Mouse (Mus musculus) forelimb bud, embryonic 11.5 days (tissue): ENCODE measurements around the gene Arrdc4.

Source experiments
- DNase-seq: peaks from one replicate; pipeline ENCODE4 v3.0.0-alpha.2; 2012; ENCODE audit warnings: low read depth, low spot score

Arrdc4 gene

DNA sequence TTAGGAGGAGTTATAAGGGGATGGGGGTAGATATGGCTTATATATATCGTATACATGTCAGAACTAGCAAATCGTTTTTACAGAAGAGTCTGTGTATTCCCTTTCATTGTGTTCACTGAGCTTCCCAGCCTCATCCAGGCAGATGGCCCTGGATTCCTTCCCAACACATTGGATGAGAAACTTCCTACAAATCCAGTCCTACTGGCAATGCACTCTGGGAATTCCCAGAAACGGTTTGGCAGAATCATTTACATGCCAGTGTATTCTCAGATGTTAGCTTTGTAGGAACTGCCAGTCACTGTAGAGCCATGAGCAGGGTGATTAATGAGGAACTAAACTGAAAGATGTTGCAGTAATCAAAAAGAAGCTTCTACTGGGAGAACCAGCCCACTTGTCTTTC, 36.6 kb downstream of the Arrdc4 start:
- no peak for DNase-seq

DNA sequence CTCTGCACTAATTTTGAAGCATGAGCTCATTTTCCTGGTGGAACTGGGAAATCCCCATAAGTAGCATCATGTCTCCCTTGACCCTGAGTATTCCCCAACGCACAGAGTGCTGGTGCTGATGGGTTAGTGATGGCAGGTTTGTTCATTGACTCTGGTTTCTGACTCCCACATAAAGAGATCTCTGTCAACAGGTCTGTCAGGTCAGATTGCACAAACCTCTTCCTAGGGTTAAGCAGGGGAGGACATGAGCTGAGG, 39.8 kb downstream of the Arrdc4 start:
- DNase-seq, result no peak

DNA sequence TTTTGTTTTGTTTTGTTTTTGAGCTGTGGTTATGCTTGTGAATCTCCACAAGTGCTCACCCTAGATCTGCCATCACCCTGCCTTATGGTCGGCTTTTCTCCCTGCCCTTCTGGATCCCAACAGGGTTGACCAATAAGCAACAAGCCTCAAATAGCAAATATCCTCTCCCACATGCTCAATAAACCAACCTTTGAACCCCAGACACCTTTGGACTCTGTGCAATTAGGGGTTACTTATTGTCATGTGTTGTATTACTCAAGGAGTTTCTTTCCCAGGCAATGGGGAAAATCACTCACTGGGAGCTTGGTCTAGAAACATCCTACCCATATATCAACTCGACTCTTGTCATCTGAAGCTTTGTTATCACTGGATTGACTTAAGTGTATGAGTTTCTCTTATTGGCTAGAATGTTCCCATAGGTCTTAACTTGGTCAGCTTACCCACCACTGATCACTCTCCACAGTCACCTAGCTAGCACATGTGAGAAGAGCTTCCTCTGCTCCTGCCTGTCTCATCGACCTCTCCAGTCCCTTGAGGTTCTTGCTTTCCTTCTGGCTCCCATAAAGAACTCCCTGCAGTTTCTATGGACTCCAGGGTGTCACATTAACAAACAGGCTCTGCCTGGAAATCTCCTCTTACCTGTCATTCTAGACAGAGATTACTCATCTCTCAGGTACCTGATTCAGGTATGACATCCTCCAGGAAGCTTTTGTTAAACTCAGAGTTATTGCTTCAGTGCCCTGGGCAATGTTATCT, 40.3 kb downstream of the Arrdc4 start:
- DNase-seq, result no peak

DNA sequence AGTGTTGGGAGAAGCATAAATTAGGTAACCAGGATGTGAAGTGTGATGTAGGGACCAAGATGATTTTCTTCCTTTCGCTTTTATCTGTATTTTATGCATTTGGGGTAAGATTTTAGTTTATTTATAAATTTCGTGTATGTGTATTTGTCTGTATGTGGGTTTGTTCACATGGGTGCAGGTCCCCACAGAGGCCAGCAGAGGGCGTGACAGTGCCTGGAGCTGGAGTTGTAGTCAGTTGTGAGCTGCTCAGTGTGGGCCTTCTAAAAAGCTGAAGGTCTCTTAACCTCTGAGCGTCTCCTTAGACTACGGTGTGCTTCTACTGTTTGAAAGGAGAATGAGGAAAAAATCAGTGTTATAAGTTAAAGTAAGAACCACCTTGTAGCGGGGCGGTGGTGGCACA, 43.9 kb downstream of the Arrdc4 start:
- DNase-seq, result no peak

DNA sequence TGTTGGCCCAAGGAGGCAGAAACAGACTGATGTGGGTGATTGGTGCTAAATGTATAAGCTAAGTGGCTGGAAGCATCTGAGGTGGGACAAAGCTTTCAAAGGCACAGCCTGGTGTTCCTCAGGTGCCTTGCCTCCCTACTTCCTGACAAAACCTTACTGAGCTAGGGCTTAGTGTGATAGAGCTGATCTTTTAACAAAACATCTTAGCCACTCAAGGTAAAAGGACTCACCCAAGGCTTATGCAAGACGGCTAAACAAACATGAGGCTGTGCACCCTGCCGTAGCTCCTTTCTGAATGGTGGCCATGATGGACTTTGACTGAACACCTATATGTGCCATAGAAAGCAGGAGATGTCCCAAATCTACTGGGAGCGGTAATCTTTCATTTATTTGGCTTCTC, 51.7 kb downstream of the Arrdc4 start:
- DNase-seq, result no peak

DNA sequence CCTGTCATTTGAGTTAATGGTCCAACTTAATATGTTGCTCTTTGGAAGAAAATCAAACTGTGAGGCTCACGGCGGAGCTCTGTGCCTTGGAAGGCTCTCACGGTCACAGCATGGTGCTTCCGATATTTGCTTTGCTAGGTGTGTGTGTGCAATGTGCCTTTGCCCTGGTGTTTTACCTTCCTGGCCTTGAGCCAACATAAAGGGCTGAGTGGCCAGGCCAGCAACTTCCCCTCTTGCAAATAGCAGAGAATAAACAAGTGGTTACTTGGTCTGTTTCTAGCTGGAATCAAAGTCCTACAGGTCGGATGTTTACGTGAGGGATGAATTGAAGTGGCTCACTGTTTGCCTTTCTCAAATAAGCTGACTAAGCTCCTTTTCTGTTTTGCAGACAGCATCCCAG, 52.1 kb downstream of the Arrdc4 start:
- DNase-seq, result no peak

DNA sequence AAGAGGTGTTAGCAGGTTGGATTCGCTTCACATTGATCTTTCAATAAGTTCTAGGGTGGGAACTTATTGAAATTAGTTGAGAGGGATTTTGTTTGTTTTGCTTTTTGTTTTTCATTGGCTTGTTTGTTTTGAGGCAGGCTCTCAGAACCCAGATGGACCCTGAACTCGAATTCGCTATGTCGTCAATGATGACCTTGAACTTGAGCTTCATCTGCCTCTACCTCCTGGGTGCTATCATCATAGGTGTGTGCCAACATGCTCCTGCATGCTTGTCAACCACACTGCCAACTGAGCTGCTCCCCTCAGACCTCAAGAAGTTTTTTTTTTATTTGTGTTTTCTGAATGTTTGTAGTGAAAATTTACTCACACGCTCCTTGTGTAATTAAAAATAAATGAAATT, 52.6 kb downstream of the Arrdc4 start:
- DNase-seq, result no peak

DNA sequence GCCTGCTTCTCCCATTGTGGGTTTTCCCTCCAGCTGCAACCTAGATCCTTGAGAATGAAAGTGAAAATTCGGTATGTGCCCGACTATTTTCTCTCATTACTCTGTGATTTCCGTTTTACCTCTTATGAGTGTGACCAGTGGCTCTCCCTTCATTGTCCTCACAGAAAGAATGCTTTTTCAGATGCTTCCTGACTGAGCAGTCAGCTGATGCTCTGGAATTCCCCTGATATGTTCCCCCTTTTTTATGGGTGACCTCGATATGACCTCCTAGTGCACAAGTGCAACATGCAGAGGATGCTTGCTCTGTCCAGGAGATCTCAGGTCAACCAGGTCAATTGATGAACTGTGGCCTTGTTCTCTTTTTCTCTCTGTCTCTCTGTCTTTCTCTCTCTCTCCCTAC, 56.3 kb downstream of the Arrdc4 start:
- no peak for DNase-seq

DNA sequence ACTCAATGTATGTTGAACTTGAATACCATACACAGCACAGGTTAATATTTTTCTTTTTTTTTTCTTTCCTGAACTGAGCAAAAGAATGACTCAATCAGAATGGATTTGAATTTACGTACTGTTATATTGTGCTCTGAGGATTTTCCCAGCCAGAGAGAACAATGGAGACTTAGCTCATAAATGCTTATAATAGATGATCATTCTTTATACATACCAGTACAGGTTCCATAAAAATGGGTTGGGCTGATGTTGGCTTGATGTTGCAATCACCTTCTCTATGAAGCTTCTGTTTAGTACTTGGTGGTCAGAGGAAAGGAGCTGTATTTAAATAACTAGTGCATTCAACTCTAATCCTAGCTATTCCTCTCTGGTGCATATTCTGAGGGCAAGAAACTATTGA, 57.6 kb downstream of the Arrdc4 start:
- DNase-seq, result no peak

DNA sequence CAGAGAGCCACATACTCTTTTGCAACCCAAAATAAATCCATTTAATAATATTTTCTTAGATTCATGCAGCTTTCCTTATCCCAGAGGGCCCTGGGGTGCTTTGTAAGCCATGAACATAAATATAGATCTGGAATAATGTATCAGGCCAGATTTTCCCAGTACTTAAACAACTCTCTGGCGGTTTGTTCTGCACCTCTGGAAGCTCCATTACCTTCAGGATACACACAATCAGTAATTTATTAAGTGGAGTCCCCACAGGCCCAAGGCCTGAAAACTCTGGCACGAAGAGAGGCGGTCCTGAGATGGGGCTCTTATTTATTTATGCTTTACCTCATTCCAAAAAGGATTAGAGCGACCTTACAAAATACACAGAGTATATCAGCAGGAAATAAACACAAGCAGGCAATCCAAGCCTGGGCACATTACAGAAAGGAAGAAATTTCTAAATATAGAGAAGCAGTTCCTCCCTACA, 61.9 kb downstream of the Arrdc4 start:
- DNase-seq, result no peak
